ENCODE assay signal across 13 mouse cellular contexts in genomic region chrX:164256527-164256926, GRCm38 (mm10). TPM values are rescaled to one million over a fixed set of nuclear protein-coding genes. Genes with fewer than 3 reads are reported as not detected.
"Had no signal": no experiment of that assay in that cellular context is flagged by ENCODE, and none has a peak within 500 bp of the region (broad histone marks: within the 10 kb centered on the region; RNA-seq: fewer than 3 reads in every experiment).

No protein-coding gene starts in this region.

- ATAC-seq: liver, embryonic 12.5 days; midbrain, embryonic 13.5 days had no signal

- H3K27me3 ChIP-seq: liver, embryonic 12.5 days had no signal

- H3K4me2 ChIP-seq: kidney, embryonic 15.5 days; liver, embryonic 12.5 days; lung, embryonic 15.5 days; midbrain, embryonic 13.5 days; neural tube, embryonic 15.5 days had no signal

- H3K27ac ChIP-seq: kidney, embryonic 15.5 days; left cerebral cortex, adult 2 months; limb, embryonic 10.5 days; liver, embryonic 12.5 days; lung, embryonic 15.5 days; macrophage; midbrain, embryonic 13.5 days; neural tube, embryonic 15.5 days had no signal

- H3K9ac ChIP-seq: kidney, embryonic 15.5 days; liver, embryonic 12.5 days; lung, embryonic 15.5 days; midbrain, embryonic 13.5 days; neural tube, embryonic 15.5 days had no signal

- H3K4me1 ChIP-seq: kidney, embryonic 15.5 days; limb, embryonic 10.5 days; liver, embryonic 12.5 days; lung, embryonic 15.5 days; midbrain, embryonic 13.5 days had no signal

- DNase-seq: lung, postnatal 14 days; right cerebral cortex, postnatal 4 days; spleen, adult 18-20 months; thymus, postnatal 36 days had no signal

- H3K36me3 ChIP-seq: kidney, embryonic 15.5 days; limb, embryonic 10.5 days; liver, embryonic 12.5 days; lung, embryonic 15.5 days; midbrain, embryonic 13.5 days; neural tube, embryonic 15.5 days had no signal

- H3K9me3 ChIP-seq: kidney, embryonic 15.5 days; limb, embryonic 10.5 days; liver, embryonic 12.5 days; lung, embryonic 15.5 days; midbrain, embryonic 13.5 days; neural tube, embryonic 15.5 days had no signal

- H3K4me3 ChIP-seq: kidney, embryonic 15.5 days; left cerebral cortex, adult 2 months; limb, embryonic 10.5 days; liver, embryonic 12.5 days; lung, embryonic 15.5 days; midbrain, embryonic 13.5 days; myocyte; neural tube, embryonic 15.5 days had no signal

RNA-seq across cellular contexts. Expression of gene Bmx, which starts 1.5 kb away (rescaled TPM):
- polyA plus RNA-seq: myocyte had no signal
